Mouse (Mus musculus): ENCODE data around the gene Gpr179.

GRCm38 (mm10) chr11:97346383-97346782 lies 5.5 kb downstream of the Gpr179 start:
- no peak for TF ChIP-seq CTCF (IDR thresholded peaks at IDR 0.05; ENCODE audit: borderline replicate concordance, insufficient read depth, low read depth, low read length)
- no peak for TF ChIP-seq POLR2A (IDR thresholded peaks at IDR 0.05; ENCODE audit: borderline replicate concordance, insufficient read depth, low read length)
